Mouse (Mus musculus) ES-E14 (cell line): ENCODE measurements around the gene Spcs1. TPM values are rescaled to one million over a fixed set of nuclear protein-coding genes. Genes with fewer than 3 reads are reported as not detected.
A peak's percentile ranks its signal among the peaks of the same experiment; 100 is the strongest.

Source experiments
- DNase-seq: peaks from one replicate; pipeline ENCODE4 v3.0.0-alpha.2; 2013; ENCODE audit warnings: low read depth, low spot score
- H3K27ac ChIP-seq: 2 replicates; pipeline ENCODE4 v1.5.1; 2012; ENCODE audit warnings: low read depth, mild to moderate bottlenecking, low read length, moderate library complexity, mixed read lengths; ENCODE audit not compliant: poor library complexity, insufficient read depth, severe bottlenecking
- H3K36me3 ChIP-seq: 2 replicates; pipeline ENCODE4 v1.6.1; 2012; ENCODE audit warnings: mild to moderate bottlenecking, low read length, moderate library complexity, mixed read lengths; ENCODE audit not compliant: control insufficient read depth, poor library complexity, insufficient read depth, severe bottlenecking
- H3K4me1 ChIP-seq, 2 experiments: fragments of 150-350 bp in 1 of 2; sonication (generic) in 1 of 2; 2 replicates each; pipeline ENCODE4 v1.6.1; 2012; ENCODE audit warnings: low read length in 2 of 2, mild to moderate bottlenecking in 1 of 2, mixed read lengths in 1 of 2; ENCODE audit not compliant: control insufficient read depth in 2 of 2, insufficient read depth in 2 of 2, poor library complexity in 1 of 2
- H3K4me3 ChIP-seq, 2 experiments: fragments of 150-350 bp in 1 of 2; sonication (generic) in 1 of 2; 2 replicates each; pipeline ENCODE4 v1.5.1; 2012; ENCODE audit warnings: low read length in 2 of 2, low read depth in 1 of 2, mild to moderate bottlenecking in 1 of 2, mixed read lengths in 1 of 2; ENCODE audit not compliant: insufficient read depth in 1 of 2, poor library complexity in 1 of 2, severe bottlenecking in 1 of 2
- H3K9ac ChIP-seq: 2 replicates; pipeline ENCODE4 v1.6.1; 2012; ENCODE audit warnings: low read depth, mild to moderate bottlenecking, low read length, mixed read lengths; ENCODE audit not compliant: poor library complexity, insufficient read depth, severe bottlenecking
- H3K9me3 ChIP-seq: fragments of 150-350 bp; sonication (generic); 2 replicates; pipeline ENCODE4 v1.6.1; 2012; ENCODE audit warnings: low read depth, mild to moderate bottlenecking, low read length; ENCODE audit not compliant: control insufficient read depth, insufficient read depth
- CHD2 ChIP-seq: IDR thresholded peaks from 2 replicates; pipeline ENCODE4 v1.6.1; 2014; ENCODE audit warnings: mild to moderate bottlenecking, low read depth, low read length, inconsistent platforms
- HCFC1 ChIP-seq: IDR thresholded peaks from 2 replicates; pipeline ENCODE4 v1.6.1; 2012; ENCODE audit warnings: low read length, inconsistent platforms, borderline replicate concordance; ENCODE audit not compliant: insufficient read depth
- MAFK ChIP-seq: IDR thresholded peaks from 2 replicates; pipeline ENCODE4 v1.6.1; 2014; ENCODE audit warnings: mild to moderate bottlenecking, low read depth, low read length, inconsistent platforms; ENCODE audit not compliant: insufficient read depth
- ZC3H11A ChIP-seq: IDR thresholded peaks from 2 replicates; pipeline ENCODE4 v1.6.1; 2012; ENCODE audit warnings: low read depth, mild to moderate bottlenecking, inconsistent platforms, low read length, borderline replicate concordance
- ZNF384 ChIP-seq: IDR thresholded peaks from 2 replicates; pipeline ENCODE4 v1.6.1; 2012; ENCODE audit warnings: low read depth, low read length, inconsistent platforms
- in situ Hi-C, 2 experiments: fragments of 600-800 bp; cut with MboI; formaldehyde crosslinking; loops; one replicate each; pipeline ENCODE4 v1.15.1; 2025; ENCODE audit warnings: low sequenced_read_pairs in 2 of 2, inconsistent platforms in 1 of 2; ENCODE audit not compliant: unreplicated experiment in 2 of 2
- total RNA-seq: library from RNA; depleted of rRNA; stranded (reverse); fragments of 300-350 nt; gene quantifications from 2 replicates; pipeline ENCODE4 v1.2.3, GENCODE M21; 2012; rRNA removed

Spcs1 gene
- total RNA-seq, 1 experiment, result 182 TPM

DNA sequence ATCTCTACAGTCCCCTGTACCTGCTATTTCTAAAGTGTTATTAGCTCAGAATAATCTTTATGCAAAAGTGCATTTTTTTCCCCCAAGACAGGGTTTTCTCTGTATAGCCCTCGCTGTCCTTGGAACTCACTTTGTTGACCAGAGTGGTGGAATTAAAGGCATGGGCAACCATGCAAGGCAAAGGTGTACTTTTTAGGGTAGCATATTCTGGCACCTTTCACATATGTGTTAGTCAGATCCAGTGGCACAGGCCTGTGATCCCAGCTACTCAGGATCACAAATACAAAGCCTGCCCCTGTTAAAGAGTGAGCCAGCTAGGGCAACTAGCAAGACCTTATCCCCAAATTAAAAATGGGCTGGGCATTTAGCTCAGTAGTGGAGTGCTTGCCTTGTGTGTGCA lies 41.1 kb downstream of the Spcs1 start:
- peaks cover 2% of the 10 kb centered on the region; the same call in 1 of the 2 replicates for H3K36me3 ChIP-seq
- in situ Hi-C loops, result no loop called here
- no peaks in the 10 kb centered on the region for H3K9me3 ChIP-seq
- H3K9ac ChIP-seq, result no peak overlapping the region
- H3K4me1 ChIP-seq, result no peaks in the 10 kb centered on the region
- no peak for TF ChIP-seq MAFK
- no peak for TF ChIP-seq ZC3H11A
- no peak for TF ChIP-seq HCFC1
- H3K27ac ChIP-seq, result no peak overlapping the region
- no peak for DNase-seq
- no peak overlapping the region for H3K4me3 ChIP-seq

DNA sequence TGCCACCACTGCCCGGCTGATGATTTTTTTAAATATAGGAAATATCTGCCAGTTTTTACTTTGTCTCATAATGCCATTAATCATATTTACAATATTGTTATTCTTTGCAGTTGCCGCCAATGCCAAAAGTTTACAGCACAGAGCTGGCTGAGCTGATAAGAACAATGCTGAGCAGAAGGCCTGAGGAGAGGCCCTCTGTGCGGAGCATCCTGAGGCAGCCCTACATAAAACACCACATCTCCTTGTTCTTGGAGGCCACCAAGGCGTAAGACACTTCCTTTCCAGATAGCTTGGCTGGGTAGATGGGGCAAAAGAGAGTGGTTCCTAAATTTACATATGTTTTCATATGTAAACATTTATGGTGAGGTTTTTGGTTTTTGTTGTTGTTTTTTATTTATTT lies 42.4 kb downstream of the Spcs1 start:
- no peak for TF ChIP-seq ZC3H11A
- TF ChIP-seq ZNF384, result no peak
- no peak for TF ChIP-seq HCFC1
- no peak for TF ChIP-seq MAFK
- TF ChIP-seq CHD2, result no peak
- no peaks in the 10 kb centered on the region for H3K4me1 ChIP-seq
- H3K9ac ChIP-seq, result no peak overlapping the region
- in situ Hi-C loops, result no loop called here
- H3K27ac ChIP-seq, result no peak overlapping the region
- DNase-seq, result no peak
- no peak overlapping the region for H3K4me3 ChIP-seq
- H3K36me3 ChIP-seq, result peaks cover 2% of the 10 kb centered on the region; the same call in 1 of the 2 replicates
- H3K9me3 ChIP-seq, result no peaks in the 10 kb centered on the region

DNA sequence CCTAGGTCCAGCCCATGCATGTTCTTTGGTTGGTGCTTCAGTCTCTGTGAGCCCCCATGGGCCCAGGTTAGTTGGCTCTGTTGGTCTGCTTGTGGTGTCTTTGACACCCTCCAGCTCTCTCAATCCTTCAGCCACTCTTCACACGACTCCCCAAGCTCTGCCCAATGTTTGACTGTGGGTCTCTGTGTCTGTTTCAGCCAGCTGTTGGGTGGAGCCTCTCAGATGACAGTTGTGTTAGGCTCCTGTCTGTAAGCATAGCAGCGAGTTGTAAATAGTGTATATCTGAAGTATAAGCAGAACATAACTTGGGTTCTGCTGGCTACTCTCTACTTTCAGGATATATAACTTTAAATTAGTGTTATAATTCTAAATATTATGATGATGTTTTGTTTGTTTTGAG lies 43.0 kb downstream of the Spcs1 start:
- Histone ChIP-seq H3K27ac (no peak overlapping the region), H3K9ac (no peak overlapping the region), H3K4me1 (no peaks in the 10 kb centered on the region), H3K4me3 (no peak overlapping the region), H3K9me3 (no peaks in the 10 kb centered on the region), H3K36me3 (peaks cover 2% of the 10 kb centered on the region; the same call in 1 of the 2 replicates)
- in situ Hi-C loops, result no loop called here
- TF ChIP-seq MAFK (no peak), HCFC1 (no peak), CHD2 (no peak), ZNF384 (no peak), ZC3H11A (no peak)
- DNase-seq, result no peak

DNA sequence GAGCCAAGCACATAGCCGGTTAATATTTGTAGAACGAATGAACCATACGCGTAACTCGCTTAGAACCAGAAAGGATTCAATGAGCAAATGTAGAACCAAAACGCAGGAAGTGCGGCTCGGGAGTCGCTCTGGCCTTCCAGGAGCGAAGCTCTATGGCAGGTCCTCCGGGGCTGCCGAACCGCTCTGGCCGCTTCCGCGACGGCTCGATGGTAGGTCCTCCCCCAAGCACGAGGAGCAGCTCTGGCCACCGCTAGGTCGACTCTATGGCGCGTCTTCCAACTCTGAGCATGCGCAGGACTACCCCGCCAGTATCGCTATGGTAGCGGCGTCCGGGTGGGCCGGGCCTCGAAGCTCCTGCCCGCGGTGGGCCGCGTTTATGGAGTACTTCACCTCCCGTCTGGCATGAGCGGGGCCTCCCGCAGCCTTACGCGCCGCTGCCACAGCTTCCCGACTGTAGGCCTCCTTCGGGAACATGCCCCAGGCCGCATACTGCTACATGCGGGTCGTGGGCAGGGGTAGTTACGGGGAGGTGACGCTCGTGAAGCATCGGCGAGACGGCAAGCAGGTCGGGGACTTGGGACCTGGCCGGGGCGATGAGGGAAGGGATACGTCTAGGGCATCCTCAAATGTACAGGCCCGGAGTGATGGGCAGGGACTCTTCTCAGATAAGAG lies 50.2 kb downstream of the Spcs1 start, which contains the start of gene Nek4:
Gene Nek4 (plus strand): TSS at position 224 of the 672 bp plus-strand sequence.
- TF ChIP-seq MAFK, result no peak
- TF ChIP-seq HCFC1, result peak; percentile 75; the same call in 1 of the 2 replicates
- in situ Hi-C loops, result no loop called here
- Histone ChIP-seq H3K9ac (peak within 1 kb of the TSS; percentile 91), H3K9me3 (no peaks in the 10 kb centered on the region), H3K27ac (no peak within 1 kb of the TSS), H3K4me3 (peak within 1 kb of the TSS; percentile 85 to 94), H3K36me3 (no peaks in the 10 kb centered on the region), H3K4me1 (peaks cover 3 to 4% of the 10 kb centered on the region in 2 experiments; a peak in 3 of 4 replicates)
- DNase-seq, result peak; percentile 91

DNA sequence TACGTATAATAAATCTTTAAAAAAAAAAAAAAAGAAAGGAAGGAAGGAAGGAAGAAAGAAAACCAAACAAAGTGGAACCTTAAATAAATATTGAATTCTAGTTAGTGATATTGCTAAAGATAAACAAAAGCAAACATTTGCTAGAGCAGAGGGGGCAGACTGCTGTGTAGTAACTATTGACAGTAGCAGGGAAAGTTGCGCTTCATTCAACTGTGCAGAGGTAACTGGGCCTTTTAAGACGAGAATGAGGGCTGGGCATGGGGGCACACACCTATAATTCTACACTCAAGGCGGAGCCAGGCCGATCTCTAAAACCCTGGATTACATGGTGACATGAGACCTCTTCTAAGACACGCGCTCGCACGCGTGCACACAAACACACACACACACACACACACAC lies 51.5 kb downstream of the Spcs1 start:
- Histone ChIP-seq H3K9me3 (no peaks in the 10 kb centered on the region), H3K36me3 (no peaks in the 10 kb centered on the region), H3K9ac (no peak overlapping the region), H3K27ac (no peak overlapping the region), H3K4me3 (no peak overlapping the region), H3K4me1 (peaks cover 3 to 4% of the 10 kb centered on the region in 2 experiments; a peak in 3 of 4 replicates)
- TF ChIP-seq CHD2, result no peak
- TF ChIP-seq ZC3H11A, result no peak
- no peak for TF ChIP-seq ZNF384
- TF ChIP-seq HCFC1, result no peak
- TF ChIP-seq MAFK, result no peak
- no peak for DNase-seq
- in situ Hi-C loops, result no loop called here

Other genes starting within 250 kb of the Spcs1 start
- 21.8 and 33.2 TPM in 2 replicates for gene Tmem110, start 176.1 kb downstream of the Spcs1 start, total RNA-seq
- gene Mustn1, start 122.5 kb downstream of the Spcs1 start, total RNA-seq, result 0.58 and 0.74 TPM in 2 replicates
- gene Itih4, start 115.2 kb downstream of the Spcs1 start, total RNA-seq, result 0.18 TPM in 1 of 2 replicates, not detected in the other
- 0.16 and 0.40 TPM in 2 replicates for gene Itih3, start 77.9 kb downstream of the Spcs1 start, total RNA-seq
- gene Itih1, start 58.4 kb downstream of the Spcs1 start, total RNA-seq, result 0.04 TPM in 1 of 2 replicates, not detected in the other
- gene Nek4, start 50.3 kb downstream of the Spcs1 start, total RNA-seq, result 15.0 and 16.8 TPM in 2 replicates
- gene Glt8d1, start 272 bp downstream of the Spcs1 start, total RNA-seq, result 22.4 and 25.4 TPM in 2 replicates
- gene Pbrm1, start 17.5 kb upstream of the Spcs1 start, total RNA-seq, result 57.2 and 58.9 TPM in 2 replicates
- gene Gnl3, start 17.5 kb upstream of the Spcs1 start, total RNA-seq, result 377 and 427 TPM in 2 replicates
- 43.3 and 45.3 TPM in 2 replicates for gene Smim4, start 127.3 kb upstream of the Spcs1 start, total RNA-seq
- 151 and 155 TPM in 2 replicates for gene Nt5dc2, start 129.4 kb upstream of the Spcs1 start, total RNA-seq
- gene Stab1, start 167.0 kb upstream of the Spcs1 start, total RNA-seq, result 1.3 and 2.0 TPM in 2 replicates
- 2.3 and 2.6 TPM in 2 replicates for gene Tnnc1, start 206.6 kb upstream of the Spcs1 start, total RNA-seq
- 169 and 204 TPM in 2 replicates for gene Nisch, start 215.3 kb upstream of the Spcs1 start, total RNA-seq
- 0.22 and 0.37 TPM in 2 replicates for gene Sema3g, start 216.2 kb upstream of the Spcs1 start, total RNA-seq
- gene Phf7, start 249.6 kb upstream of the Spcs1 start, total RNA-seq, result 4.8 and 5.3 TPM in 2 replicates
- gene Bap1, start 249.8 kb upstream of the Spcs1 start, total RNA-seq, result 77.8 and 83.4 TPM in 2 replicates